Mouse (Mus musculus): ENCODE results near the gene Synpo2. TPM values are rescaled to one million over a fixed set of nuclear protein-coding genes. Genes with fewer than 3 reads are reported as not detected.
A peak's percentile ranks its signal among the peaks of the same experiment; 100 is the strongest.

Synpo2 gene
- polyA plus RNA-seq, 1 experiment from 2014 or later: 12.8 TPM

DNA sequence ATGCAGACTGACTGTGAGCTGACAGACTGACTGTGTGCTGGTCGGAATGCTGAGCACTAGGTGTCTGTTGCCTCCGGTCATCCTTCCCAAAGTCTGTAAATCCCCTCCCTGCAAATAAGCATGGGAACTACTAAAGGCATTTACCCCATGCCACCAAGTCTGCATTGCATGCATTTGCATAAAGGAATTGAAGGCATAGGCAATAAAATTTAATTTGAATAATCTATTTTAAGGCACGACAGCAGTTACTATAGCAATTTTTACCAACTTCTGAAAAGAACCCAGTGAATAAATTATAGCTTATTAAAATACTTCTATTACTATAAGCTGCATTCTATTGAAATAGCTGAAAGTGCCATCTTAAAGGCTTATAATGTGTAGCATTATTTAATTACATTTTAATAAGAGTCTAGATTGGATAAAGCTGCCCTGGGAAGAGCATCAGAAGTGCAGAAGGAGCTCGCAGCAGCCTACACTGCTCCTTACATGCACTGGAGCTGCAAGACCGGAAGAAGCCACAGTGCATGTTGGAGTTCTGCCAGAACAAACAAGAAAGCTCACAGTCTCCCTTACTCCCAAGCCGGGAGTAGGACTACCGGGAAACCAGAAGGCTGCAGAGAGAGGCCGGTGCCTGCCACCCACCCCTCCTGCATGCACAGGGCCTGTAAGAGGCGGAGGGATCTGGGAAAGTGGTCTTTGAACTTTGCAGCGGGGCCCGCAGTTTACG is 142.9 kb downstream of the Synpo2 start:
- ATAC-seq (ENCODE audit: low read depth) (peak; percentile 61; the same call in 1 of the 2 replicates), DNase-seq (ENCODE audit: low spot score) (peak; percentile 74)
- Histone ChIP-seq H3K27ac (replicated peaks; ENCODE audit: low read depth, low read length) (peak overlapping the region; percentile 10; the same call in 1 of the 2 replicates), H3K36me3 (ENCODE audit: control insufficient read depth, insufficient read depth, low read length) (no peaks in the 10 kb centered on the region), H3K4me3 (ENCODE audit: low read depth, low read length) (no peak overlapping the region), H3K9me3 (ENCODE audit: control insufficient read depth, low read length) (no peaks in the 10 kb centered on the region), H3K4me2 (ENCODE audit: low read depth, low read length) (peak overlapping the region; percentile 38), H3K4me1 (ENCODE audit: control insufficient read depth, insufficient read depth, low read length) (peaks cover 15% of the 10 kb centered on the region), H3K27me3 (replicated peaks; ENCODE audit: control insufficient read depth, insufficient read depth, low read length) (no peaks in the 10 kb centered on the region), H3K9ac (ENCODE audit: low read depth, low read length) (peak overlapping the region; percentile 25; the same call in 1 of the 2 replicates)
- WGBS: 45% methylated on average over 11 of the region's 12 CpGs

- Histone ChIP-seq H3K4me3 (ENCODE audit: low read depth, low read length) (no peak overlapping the region), H3K9ac (ENCODE audit: low read depth, low read length) (no peak overlapping the region), H3K4me2 (ENCODE audit: low read depth, low read length) (no peak overlapping the region), H3K27ac (replicated peaks; ENCODE audit: low read depth, low read length) (no peak overlapping the region), H3K4me1 (ENCODE audit: control insufficient read depth, insufficient read depth, low read length) (peaks cover 15% of the 10 kb centered on the region), H3K27me3 (replicated peaks; ENCODE audit: control insufficient read depth, insufficient read depth, low read length) (no peaks in the 10 kb centered on the region), H3K36me3 (ENCODE audit: control insufficient read depth, insufficient read depth, low read length) (no peaks in the 10 kb centered on the region), H3K9me3 (ENCODE audit: control insufficient read depth, low read length) (no peaks in the 10 kb centered on the region)
- DNase-seq (ENCODE audit: low spot score) (peak; percentile 39), ATAC-seq (ENCODE audit: low read depth) (0 out of 2 replicates have a peak, but pooled peaks have one; percentile 38)
- WGBS: 41% methylated on average over 6 of the region's 6 CpGs
These were observed 143.5 kb downstream of the Synpo2 start for GRCm38 (mm10) chr3:123092442-123092841.

- Histone ChIP-seq H3K4me1 (ENCODE audit: control insufficient read depth, insufficient read depth, low read length) (peaks cover 15% of the 10 kb centered on the region), H3K9me3 (ENCODE audit: control insufficient read depth, low read length) (no peaks in the 10 kb centered on the region), H3K9ac (ENCODE audit: low read depth, low read length) (no peak overlapping the region), H3K4me3 (ENCODE audit: low read depth, low read length) (no peak overlapping the region), H3K27me3 (replicated peaks; ENCODE audit: control insufficient read depth, insufficient read depth, low read length) (no peaks in the 10 kb centered on the region), H3K4me2 (ENCODE audit: low read depth, low read length) (no peak overlapping the region), H3K36me3 (ENCODE audit: control insufficient read depth, insufficient read depth, low read length) (no peaks in the 10 kb centered on the region), H3K27ac (replicated peaks; ENCODE audit: low read depth, low read length) (no peak overlapping the region)
- DNase-seq (ENCODE audit: low spot score) (no peak), ATAC-seq (ENCODE audit: low read depth) (no peak)
- 74% methylated on average over 11 of the region's 11 CpGs for WGBS
These were observed 146.5 kb downstream of the Synpo2 start for GRCm38 (mm10) chr3:123089297-123090020.

GRCm38 (mm10) chr3:123088284-123088683 is 147.7 kb downstream of the Synpo2 start:
- DNase-seq (ENCODE audit: low spot score) (no peak), ATAC-seq (ENCODE audit: low read depth) (no peak)
- peaks cover 8% of the 10 kb centered on the region for H3K4me1 ChIP-seq (ENCODE audit: control insufficient read depth, insufficient read depth, low read length)
- 87% methylated on average over 5 of the region's 5 CpGs for WGBS
- no peak overlapping the region for H3K9ac ChIP-seq (ENCODE audit: low read depth, low read length)
- H3K4me2 ChIP-seq (ENCODE audit: low read depth, low read length): no peak overlapping the region
- no peaks in the 10 kb centered on the region for H3K9me3 ChIP-seq (ENCODE audit: control insufficient read depth, low read length)
- no peaks in the 10 kb centered on the region for H3K36me3 ChIP-seq (ENCODE audit: control insufficient read depth, insufficient read depth, low read length)
- H3K27me3 ChIP-seq (replicated peaks; ENCODE audit: control insufficient read depth, insufficient read depth, low read length): no peaks in the 10 kb centered on the region
- no peak overlapping the region for H3K4me3 ChIP-seq (ENCODE audit: low read depth, low read length)
- no peak overlapping the region for H3K27ac ChIP-seq (replicated peaks; ENCODE audit: low read depth, low read length)

GRCm38 (mm10) chr3:123085871-123086501 is 150.0 kb downstream of the Synpo2 start:
- ATAC-seq (ENCODE audit: low read depth) (no peak), DNase-seq (ENCODE audit: low spot score) (no peak)
- 72% methylated on average over 16 of the region's 16 CpGs for WGBS

DNA sequence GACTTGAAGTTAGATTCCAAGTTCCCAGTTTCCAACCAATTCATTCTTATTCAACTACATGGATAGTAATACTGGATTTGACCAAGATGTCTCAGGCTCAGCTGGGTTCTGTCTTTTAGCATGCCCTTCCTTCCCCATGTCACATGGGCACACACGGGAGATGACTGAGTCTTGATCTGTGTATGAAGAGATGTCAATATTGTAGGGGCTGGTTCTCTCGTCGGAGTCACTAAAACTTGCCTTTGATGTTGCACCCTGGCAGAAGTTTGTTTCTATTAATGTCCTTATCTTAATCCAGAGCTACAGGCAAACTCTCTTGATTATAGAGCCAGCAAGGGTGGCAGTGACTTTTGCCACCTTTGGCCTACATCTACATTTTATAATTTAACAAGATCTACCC is 154.3 kb downstream of the Synpo2 start:
- H3K4me1 ChIP-seq (ENCODE audit: control insufficient read depth, insufficient read depth, low read length): no peaks in the 10 kb centered on the region

More at GRCm38 (mm10) chr3:123085871-123086501, 150.0 kb downstream of the Synpo2 start:
- H3K36me3 ChIP-seq (ENCODE audit: control insufficient read depth, insufficient read depth, low read length): no peaks in the 10 kb centered on the region
- no peak overlapping the region for H3K9ac ChIP-seq (ENCODE audit: low read depth, low read length)
- H3K9me3 ChIP-seq (ENCODE audit: control insufficient read depth, low read length): no peaks in the 10 kb centered on the region
- no peak overlapping the region for H3K27ac ChIP-seq (replicated peaks; ENCODE audit: low read depth, low read length)
- H3K4me3 ChIP-seq (ENCODE audit: low read depth, low read length): no peak overlapping the region
- no peaks in the 10 kb centered on the region for H3K4me1 ChIP-seq (ENCODE audit: control insufficient read depth, insufficient read depth, low read length)
- no peak overlapping the region for H3K4me2 ChIP-seq (ENCODE audit: low read depth, low read length)
- no peaks in the 10 kb centered on the region for H3K27me3 ChIP-seq (replicated peaks; ENCODE audit: control insufficient read depth, insufficient read depth, low read length)

GRCm38 (mm10) chr3:123080943-123081342 is 155.0 kb downstream of the Synpo2 start:
- Histone ChIP-seq H3K4me2 (ENCODE audit: low read depth, low read length) (no peak overlapping the region), H3K4me3 (ENCODE audit: low read depth, low read length) (no peak overlapping the region), H3K27me3 (replicated peaks; ENCODE audit: control insufficient read depth, insufficient read depth, low read length) (no peaks in the 10 kb centered on the region), H3K9me3 (ENCODE audit: control insufficient read depth, low read length) (no peaks in the 10 kb centered on the region), H3K36me3 (ENCODE audit: control insufficient read depth, insufficient read depth, low read length) (no peaks in the 10 kb centered on the region), H3K27ac (replicated peaks; ENCODE audit: low read depth, low read length) (no peak overlapping the region), H3K9ac (ENCODE audit: low read depth, low read length) (no peak overlapping the region), H3K4me1 (ENCODE audit: control insufficient read depth, insufficient read depth, low read length) (no peaks in the 10 kb centered on the region)
- ATAC-seq (ENCODE audit: low read depth) (no peak), DNase-seq (ENCODE audit: low spot score) (no peak)
- 59% methylated on average over 7 of the region's 7 CpGs for WGBS

More for the DNA sequence above, 154.3 kb downstream of the Synpo2 start:
- no peaks in the 10 kb centered on the region for H3K27me3 ChIP-seq (replicated peaks; ENCODE audit: control insufficient read depth, insufficient read depth, low read length)
- no peak overlapping the region for H3K4me2 ChIP-seq (ENCODE audit: low read depth, low read length)
- no peak overlapping the region for H3K9ac ChIP-seq (ENCODE audit: low read depth, low read length)
- DNase-seq (ENCODE audit: low spot score) (no peak), ATAC-seq (ENCODE audit: low read depth) (no peak)
- no peak overlapping the region for H3K4me3 ChIP-seq (ENCODE audit: low read depth, low read length)
- no peaks in the 10 kb centered on the region for H3K9me3 ChIP-seq (ENCODE audit: control insufficient read depth, low read length)
- no peak overlapping the region for H3K27ac ChIP-seq (replicated peaks; ENCODE audit: low read depth, low read length)
- no peaks in the 10 kb centered on the region for H3K36me3 ChIP-seq (ENCODE audit: control insufficient read depth, insufficient read depth, low read length)
- WGBS: 85% methylated on average over 3 of the region's 3 CpGs

DNA sequence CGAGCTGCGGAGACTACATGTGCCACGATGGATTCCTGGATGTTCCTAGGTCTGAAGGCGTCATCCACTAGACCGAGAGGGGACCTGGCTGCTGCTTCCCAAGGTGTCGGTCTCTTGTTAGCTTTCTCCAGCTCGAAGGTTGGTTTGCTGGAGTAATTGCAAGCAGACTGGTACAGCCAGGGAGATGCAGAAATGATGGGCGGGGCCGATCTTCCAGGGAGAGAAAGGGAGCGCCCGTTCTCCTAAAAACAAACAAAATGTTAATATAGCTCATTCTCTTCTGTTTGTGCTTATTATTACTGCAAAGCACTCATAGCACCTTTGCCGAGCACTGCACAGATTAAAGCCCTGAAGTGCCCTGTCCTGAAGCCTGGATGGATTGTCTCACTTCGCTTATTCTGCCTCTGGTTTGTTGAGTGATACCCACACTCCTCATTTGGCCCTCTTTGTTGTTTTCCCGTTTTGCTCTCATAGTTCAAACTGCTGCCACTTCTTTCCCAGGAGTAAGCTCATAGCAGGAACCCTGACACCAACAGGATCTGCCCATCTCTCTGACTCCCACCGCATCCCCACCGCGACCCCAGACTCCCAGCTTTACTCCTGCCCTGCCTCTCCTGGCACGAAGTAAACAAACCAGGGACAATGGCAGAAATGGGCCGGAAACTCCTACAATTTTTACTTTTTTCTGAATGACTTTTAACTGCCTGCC is 155.8 kb downstream of the Synpo2 start:
- H3K9ac ChIP-seq (ENCODE audit: low read depth, low read length): no peak overlapping the region
- H3K27ac ChIP-seq (replicated peaks; ENCODE audit: low read depth, low read length): no peak overlapping the region
- H3K4me1 ChIP-seq (ENCODE audit: control insufficient read depth, insufficient read depth, low read length): no peaks in the 10 kb centered on the region
- no peak overlapping the region for H3K4me3 ChIP-seq (ENCODE audit: low read depth, low read length)
- no peak overlapping the region for H3K4me2 ChIP-seq (ENCODE audit: low read depth, low read length)
- no peaks in the 10 kb centered on the region for H3K36me3 ChIP-seq (ENCODE audit: control insufficient read depth, insufficient read depth, low read length)
- no peak for ATAC-seq (ENCODE audit: low read depth)
- 74% methylated on average over 19 of the region's 19 CpGs for WGBS
- DNase-seq (ENCODE audit: low spot score): no peak
- no peaks in the 10 kb centered on the region for H3K9me3 ChIP-seq (ENCODE audit: control insufficient read depth, low read length)
- no peaks in the 10 kb centered on the region for H3K27me3 ChIP-seq (replicated peaks; ENCODE audit: control insufficient read depth, insufficient read depth, low read length)
